21 mouse cellular contexts compared by ENCODE assay signal in the genomic region with DNA sequence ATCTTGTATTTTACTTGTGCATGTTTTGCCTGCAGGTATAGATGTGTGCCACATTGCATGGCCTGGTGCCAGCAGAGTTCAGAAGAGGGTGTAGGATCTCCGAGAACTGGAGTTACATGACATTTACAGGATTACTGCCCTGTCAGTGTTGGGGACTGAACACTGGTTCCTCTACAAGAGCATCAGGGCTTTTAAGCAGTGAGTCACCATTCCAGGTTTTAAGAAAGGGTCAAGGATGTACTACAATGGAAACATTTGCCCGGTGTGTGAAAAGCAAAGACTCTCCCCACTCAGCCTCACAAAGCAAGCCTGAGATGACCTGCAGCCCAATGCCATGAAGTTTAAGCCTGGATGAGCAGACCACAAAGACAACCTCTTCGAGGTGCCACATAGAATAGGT.
"Had no signal": no experiment of that assay in that cellular context is flagged by ENCODE, and none has a peak within 500 bp of the region (broad histone marks: within the 10 kb centered on the region; RNA-seq: fewer than 3 reads in every experiment).

No protein-coding gene starts in this region.

- H3K27ac ChIP-seq: heart, adult 2 months; heart, embryonic 13.5 days; heart, embryonic 15.5 days; hindbrain, embryonic 13.5 days; hindbrain, embryonic 15.5 days; hindbrain, postnatal 0 days; layer of hippocampus, adult 2 months; left cerebral cortex, adult 2 months; limb, embryonic 13.5 days; limb, embryonic 15.5 days; liver, embryonic 12.5 days; liver, embryonic 14.5 days had no signal

- DNase-seq: gastrocnemius, postnatal 14 days; gastrocnemius, postnatal 36 days; heart, adult 2 months; heart, postnatal 14 days; heart, postnatal 36 days; kidney, adult 11 months; kidney, adult 2 months; kidney, postnatal 10 days; kidney, postnatal 25 days; kidney, postnatal 4 days had no signal

- H3K36me3 ChIP-seq: heart, embryonic 13.5 days; heart, embryonic 15.5 days; hindbrain, embryonic 13.5 days; hindbrain, embryonic 15.5 days; limb, embryonic 13.5 days; limb, embryonic 15.5 days; liver, embryonic 12.5 days had no signal

- H3K4me3 ChIP-seq: heart, adult 2 months; heart, embryonic 13.5 days; heart, embryonic 15.5 days; hindbrain, embryonic 13.5 days; hindbrain, embryonic 15.5 days; layer of hippocampus, adult 2 months; left cerebral cortex, adult 2 months; limb, embryonic 13.5 days; limb, embryonic 15.5 days; liver, embryonic 12.5 days had no signal

- H3K4me1 ChIP-seq: heart, embryonic 13.5 days; heart, embryonic 15.5 days; hindbrain, embryonic 15.5 days; limb, embryonic 13.5 days; limb, embryonic 15.5 days; liver, embryonic 12.5 days had no signal

- H3K9me3 ChIP-seq: heart, embryonic 13.5 days; heart, embryonic 15.5 days; hindbrain, embryonic 13.5 days; hindbrain, embryonic 15.5 days; limb, embryonic 13.5 days; limb, embryonic 15.5 days; liver, embryonic 12.5 days had no signal

- H3K27me3 ChIP-seq: heart, embryonic 13.5 days; heart, embryonic 15.5 days; hindbrain, embryonic 13.5 days; hindbrain, embryonic 15.5 days; limb, embryonic 13.5 days; limb, embryonic 15.5 days; liver, embryonic 12.5 days had no signal
